Mouse (Mus musculus): ENCODE results near the gene Tnrc6b.

Tnrc6b gene

DNA sequence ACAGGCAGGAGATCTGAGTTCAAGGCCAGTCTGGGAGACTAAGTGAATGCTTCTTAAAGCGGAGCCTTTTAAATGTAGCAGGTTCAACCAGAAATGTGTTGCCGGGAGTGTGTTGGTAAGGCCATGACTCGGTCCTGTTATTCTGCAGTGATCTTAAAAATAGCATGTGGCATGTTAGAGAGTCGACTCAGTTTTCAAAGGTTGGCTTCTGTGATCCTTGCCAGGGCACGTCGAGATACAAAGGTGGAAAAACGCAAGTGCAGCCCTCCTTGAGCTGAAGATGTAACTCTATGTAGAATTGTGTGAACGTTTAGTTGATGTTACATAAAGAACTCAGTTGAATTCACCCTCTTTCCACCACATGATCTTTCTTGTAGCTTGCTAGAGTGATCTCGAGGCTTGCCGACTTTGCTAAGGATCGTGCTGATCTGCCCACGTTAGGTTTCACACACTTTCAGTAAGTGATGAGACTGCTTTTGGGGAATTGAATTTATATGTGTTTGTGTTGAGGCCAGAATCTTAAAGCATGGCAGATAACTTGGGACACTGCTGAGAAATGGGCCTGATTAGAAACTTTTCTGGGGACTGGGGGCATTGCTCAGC, 244.8 kb downstream of the Tnrc6b start:
- no peak for DNase-seq (ENCODE audit: low spot score in 2 of 2)

DNA sequence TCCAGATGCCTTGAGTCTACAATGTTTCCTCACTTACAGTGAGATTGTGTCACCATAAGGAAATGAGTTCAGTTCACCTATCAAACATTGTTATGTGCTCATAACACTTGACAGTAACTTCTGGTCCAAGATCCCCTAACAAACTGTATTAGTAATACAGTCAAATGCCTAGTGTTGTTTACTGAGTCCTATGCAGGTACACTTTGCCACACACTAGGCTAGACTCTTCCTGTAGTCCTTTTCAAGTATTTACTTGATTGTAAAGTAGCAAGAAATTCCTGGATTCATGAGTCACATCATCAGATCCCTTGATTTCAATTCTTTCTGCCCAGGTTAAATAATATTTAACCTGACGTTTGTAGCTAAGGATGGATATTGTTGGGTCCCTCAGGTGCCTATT, 258.3 kb downstream of the Tnrc6b start:
- DNase-seq (ENCODE audit: low spot score in 2 of 2) = no peak

DNA sequence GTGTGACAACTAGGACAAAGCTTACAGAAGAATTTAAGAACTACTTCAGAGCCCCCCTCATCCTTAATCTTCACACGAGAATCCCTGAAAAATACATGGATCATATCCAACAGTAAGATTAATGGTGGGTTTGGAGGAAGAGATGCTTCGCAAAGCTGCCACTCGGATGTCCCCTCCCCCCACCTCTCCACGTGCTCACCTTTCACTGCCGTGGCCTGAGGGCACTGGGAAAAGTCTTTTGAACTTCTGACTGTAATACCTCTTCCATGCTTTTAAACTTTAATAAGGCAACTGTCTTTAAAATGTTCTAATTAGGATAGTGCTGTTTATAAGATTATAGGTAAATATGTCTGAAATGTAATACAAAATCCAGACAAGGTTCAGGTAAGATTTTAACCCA, 263.2 kb downstream of the Tnrc6b start:
- DNase-seq (ENCODE audit: low spot score in 2 of 2) = no peak

DNA sequence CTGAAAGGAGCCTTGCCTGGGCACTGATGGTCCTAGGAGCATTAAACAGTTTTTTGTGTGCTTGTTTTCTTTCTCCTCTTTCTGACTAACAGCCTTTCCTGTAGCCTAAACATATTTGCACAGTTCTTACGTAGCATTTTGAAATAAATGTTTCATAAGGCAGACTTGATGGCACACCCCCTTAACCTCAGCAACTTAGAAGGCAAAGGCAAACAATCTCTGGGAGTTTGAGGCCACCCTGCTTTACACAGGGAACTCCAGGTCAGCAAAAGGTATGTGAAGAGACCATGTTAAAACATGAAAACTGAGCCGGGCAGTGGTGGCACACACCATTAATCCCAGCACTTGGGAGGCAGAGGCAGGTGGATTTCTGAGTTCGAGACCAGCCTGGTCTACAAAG, 264.6 kb downstream of the Tnrc6b start:
- DNase-seq (ENCODE audit: low spot score in 2 of 2) = no peak

DNA sequence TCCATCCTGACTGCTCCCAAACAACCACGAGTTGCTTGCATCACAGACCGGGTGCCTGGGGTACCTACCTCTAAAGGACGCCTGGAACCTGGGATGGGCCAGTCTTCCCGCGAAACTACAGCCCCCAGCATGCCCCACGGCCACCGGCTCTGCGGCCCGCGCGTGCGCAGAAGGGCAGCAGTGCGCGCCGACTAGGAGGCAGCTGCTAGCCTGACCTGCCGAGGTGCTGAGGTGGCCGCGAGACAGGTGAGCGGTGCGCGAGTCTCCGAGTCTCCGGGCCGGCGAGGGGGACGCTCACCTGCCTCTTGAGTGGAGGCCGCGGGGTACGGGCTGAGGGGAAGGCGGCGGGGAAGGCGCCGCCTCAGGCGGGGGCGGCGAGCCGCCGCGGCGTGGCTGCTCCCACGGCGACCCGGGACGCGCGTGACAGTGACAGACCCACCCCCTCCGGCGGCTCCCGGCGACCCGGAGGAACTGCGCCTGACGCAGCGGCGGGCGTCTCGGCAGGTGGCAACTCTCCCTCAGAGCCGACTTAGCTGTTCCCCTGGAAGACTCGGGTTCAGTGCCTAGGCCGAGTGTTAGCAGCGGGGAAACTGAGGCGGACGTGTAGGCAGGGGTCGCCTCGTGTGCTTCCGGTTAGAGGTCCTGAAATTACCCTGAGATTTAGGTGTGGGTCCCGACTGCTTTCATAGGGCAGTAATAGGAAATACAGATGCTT, 266.7 kb downstream of the Tnrc6b start, which contains the start of gene Sgsm3:
TSS of gene Sgsm3 (plus strand) at position 146 of the 715 bp plus-strand sequence.
- DNase-seq (ENCODE audit: low spot score in 2 of 2) = peak; percentile 76 to 88

DNA sequence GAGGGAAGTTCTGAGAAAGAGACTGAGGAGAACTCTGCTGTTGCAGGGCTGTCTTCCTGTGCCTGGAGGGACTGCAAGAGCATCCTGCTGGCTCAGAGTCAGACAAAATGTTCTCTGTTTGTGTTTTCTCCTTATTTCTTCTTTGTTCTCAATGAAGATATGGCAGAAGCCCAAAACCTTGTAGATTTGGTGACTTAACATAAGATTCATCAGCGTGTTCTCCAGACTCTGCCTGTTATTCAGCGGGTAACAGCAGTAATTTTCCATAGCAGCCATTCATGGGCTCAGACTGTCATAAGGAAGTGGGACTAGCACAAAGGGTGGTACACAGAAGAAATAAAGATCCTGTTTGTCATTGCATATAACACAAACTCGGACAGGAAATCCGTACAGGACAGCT, 268.5 kb downstream of the Tnrc6b start:
- no peak for DNase-seq (ENCODE audit: low spot score in 2 of 2)

DNA sequence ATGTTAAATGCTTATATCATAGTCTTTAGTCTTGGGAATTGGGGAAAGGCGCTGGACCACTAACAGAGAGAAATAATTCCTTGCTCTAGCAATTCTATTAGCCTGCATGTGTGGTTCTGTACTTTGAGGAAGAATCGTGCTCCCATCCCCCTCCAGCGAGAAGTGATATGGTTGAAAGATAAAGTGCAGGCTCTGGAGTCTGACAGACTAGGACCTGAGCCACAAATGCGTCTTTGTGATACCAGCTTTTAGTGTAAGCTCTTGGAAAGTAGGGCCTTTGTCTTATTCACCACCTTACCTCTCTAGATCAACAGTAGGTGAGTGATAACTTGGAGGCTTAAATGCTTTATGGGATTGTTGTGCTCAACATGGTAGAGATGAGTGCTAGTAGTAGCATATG, 270.1 kb downstream of the Tnrc6b start:
- DNase-seq (ENCODE audit: low spot score in 2 of 2) = no peak

DNA sequence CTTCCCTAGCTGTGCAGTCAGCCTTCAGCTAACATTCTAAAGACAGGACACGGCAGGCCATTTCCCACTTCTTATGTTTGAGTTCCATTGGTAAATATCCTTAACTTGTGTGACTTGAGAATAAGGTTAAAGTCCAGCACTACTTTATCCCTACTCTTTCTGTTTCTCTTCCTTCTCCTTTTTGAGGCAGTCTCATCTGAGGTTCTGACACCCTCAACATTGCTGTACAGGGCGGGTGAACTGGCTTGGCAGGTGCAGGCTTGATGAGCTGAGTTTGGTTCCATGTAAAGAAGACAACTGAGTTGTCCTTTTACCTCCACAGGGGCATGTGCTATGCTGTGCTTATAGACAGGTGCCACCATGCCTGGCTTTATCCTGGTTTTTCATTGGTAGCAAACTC, 272.2 kb downstream of the Tnrc6b start:
- no peak for DNase-seq (ENCODE audit: low spot score in 2 of 2)

DNA sequence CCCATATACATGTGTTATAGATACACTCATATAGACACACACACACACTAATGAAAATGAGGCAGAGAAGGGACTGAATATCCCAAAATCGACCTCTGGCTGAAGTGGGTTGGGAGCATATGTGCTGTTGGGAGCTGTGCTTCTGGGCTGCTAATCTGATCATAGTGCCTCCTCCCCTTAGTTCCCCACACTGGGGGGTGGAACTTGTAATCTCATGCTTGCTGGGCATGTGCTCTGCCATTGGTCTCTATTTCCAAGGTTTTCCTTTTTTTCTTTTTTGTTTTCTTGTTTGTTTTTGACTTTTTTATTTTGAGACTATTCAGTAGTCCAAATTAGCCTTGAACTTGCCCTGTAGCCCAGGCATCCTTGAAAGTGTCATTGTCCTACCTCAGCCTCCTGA, 277.2 kb downstream of the Tnrc6b start:
- DNase-seq (ENCODE audit: low spot score in 2 of 2) = no peak

DNA sequence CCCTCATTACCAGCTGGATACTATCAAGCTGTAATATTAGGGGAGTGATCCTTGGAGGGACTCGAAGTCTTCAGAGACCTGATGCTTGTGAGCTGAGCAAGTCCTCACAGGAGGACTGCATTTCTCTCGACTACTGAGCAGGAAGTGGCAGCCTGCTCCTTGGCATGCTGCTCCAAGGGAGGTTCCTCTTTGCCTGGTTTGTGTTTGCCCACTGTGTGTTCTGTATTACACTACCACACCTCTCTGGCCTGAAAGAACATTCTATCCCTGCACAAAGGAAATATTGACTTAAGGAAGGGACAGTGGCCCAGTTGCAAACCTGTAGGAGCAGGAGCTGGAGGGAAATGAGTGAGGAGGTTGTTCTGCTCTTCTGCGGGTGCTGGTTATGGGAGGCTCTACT, 278.6 kb downstream of the Tnrc6b start:
- no peak for DNase-seq (ENCODE audit: low spot score in 2 of 2)
